1 mouse cellular context compared by ENCODE assay signal in the genomic region with DNA sequence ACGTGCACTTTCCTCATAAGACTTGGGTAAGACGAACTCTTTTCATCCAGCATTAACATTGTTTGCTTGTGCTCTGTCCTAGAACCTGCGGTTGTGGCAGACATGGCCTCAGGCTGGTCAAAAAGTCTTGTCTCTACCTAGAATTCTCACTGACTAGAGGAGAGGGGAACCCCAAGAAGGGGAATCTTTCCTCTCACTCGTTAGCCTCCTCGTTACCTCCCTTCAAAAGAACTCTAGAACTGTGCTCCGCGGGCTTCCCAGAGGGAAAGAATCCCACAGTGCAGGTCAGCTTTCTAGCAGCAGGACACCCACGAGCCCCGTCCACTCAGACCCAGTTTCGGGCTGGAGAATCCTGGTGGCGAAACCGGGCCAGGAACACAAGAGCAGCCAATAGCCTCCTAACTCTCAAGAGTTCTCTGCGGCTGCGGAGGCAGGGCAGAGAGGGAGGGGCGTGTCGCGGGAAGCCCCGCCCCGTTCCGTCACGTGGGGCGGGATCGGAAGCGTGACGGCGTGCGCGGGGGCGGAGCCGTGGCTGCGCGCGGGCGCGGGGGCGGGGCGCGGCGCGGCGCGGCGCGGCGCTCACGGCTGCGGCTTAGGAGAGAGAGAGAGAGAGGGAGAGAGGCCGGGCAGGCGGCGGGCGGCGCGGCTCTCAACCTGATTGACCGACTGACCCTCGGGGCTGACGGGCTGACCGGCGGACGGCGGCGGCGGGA.
TF ChIP-seq lines count a peak whose summit lies in the region.

A gene (plus strand): TSS at position 553 of the 713 bp plus-strand sequence.

TF ChIP-seq in MEL, 35 proteins besides CTCF, POLR2A, EP300 and RAD21 (continued from another document):
- TF ChIP-seq POLR2AphosphoS2 (IDR thresholded peaks at IDR 0.05; ENCODE audit: low read length) (peak; percentile 73; the same call in 1 of the 2 replicates), BHLHE40 (IDR thresholded peaks at IDR 0.05; ENCODE audit: borderline replicate concordance, low read depth, low read length) (no peak), TBP (IDR thresholded peaks at IDR 0.05; ENCODE audit: low read depth, low read length) (peak; percentile 33; the same call in 1 of the 2 replicates), MXI1 (IDR thresholded peaks at IDR 0.05; ENCODE audit: low read depth, low read length) (no peak), NRF1 (IDR thresholded peaks at IDR 0.05; ENCODE audit: insufficient read depth, low read depth, low read length, poor library complexity, severe bottlenecking) (peak; percentile 70), USF2 (IDR thresholded peaks at IDR 0.05; ENCODE audit: borderline replicate concordance in 1 of 2, insufficient read depth in 1 of 2, low read depth in 1 of 2, low read length in 2 of 2) (peak; percentile 50 to 76; a peak in 3 of 4 replicates), ZNF384 (IDR thresholded peaks at IDR 0.05; ENCODE audit: low read depth, low read length) (no peak), ELF1 (IDR thresholded peaks at IDR 0.05; ENCODE audit: low read depth, low read length) (0 out of 2 replicates have a peak, but pooled peaks have one; percentile 21), E2F4 (IDR thresholded peaks at IDR 0.05; ENCODE audit: borderline replicate concordance, low read depth, low read length) (no peak), MAX (IDR thresholded peaks at IDR 0.05; ENCODE audit: low read length) (peak; percentile 74; the same call in 1 of the 2 replicates), NELFE (IDR thresholded peaks at IDR 0.05; ENCODE audit: low read depth, low read length) (peak; percentile 69), CHD1 (IDR thresholded peaks at IDR 0.05; ENCODE audit: low read depth, low read length) (no peak)
